Mouse (Mus musculus): ENCODE measurements around the gene Arid4a. TPM values are rescaled to one million over a fixed set of nuclear protein-coding genes. Genes with fewer than 3 reads are reported as not detected.
"Not testable (repeated sequence)": the region's sequence is repeated elsewhere in the genome, so short reads cannot be mapped to it uniquely, and the experiment has no call there.

Gene Arid4a
- polyA plus RNA-seq, 1 experiment from 2014 or later: 39.1 TPM

- H3K4me1 ChIP-seq (replicated peaks; ENCODE audit: control insufficient read depth, insufficient read depth, low read length); DNase-seq (ENCODE audit: low spot score); H3K4me2 ChIP-seq (replicated peaks); H3K4me3 ChIP-seq (replicated peaks; ENCODE audit: low read length); H3K27me3 ChIP-seq (ENCODE audit: control insufficient read depth, insufficient read depth, low read length); H3K9me3 ChIP-seq (ENCODE audit: control insufficient read depth, low read length); ATAC-seq (ENCODE audit: low FRiP score); H3K27ac ChIP-seq; H3K9ac ChIP-seq: not testable (repeated sequence)
- 94% methylated on average over 8 of the region's 8 CpGs for WGBS
- H3K36me3 ChIP-seq (replicated peaks; ENCODE audit: control insufficient read depth, insufficient read depth): peaks cover 81% of the 10 kb centered on the region
These were observed 12.5 kb downstream of the Arid4a start for GRCm38 (mm10) chr12:71028265-71028664.

- Histone ChIP-seq H3K4me3 (replicated peaks; ENCODE audit: low read length) (no peak overlapping the region), H3K4me1 (replicated peaks; ENCODE audit: control insufficient read depth, insufficient read depth, low read length) (no peaks in the 10 kb centered on the region), H3K27me3 (ENCODE audit: control insufficient read depth, insufficient read depth, low read length) (no peaks in the 10 kb centered on the region), H3K9ac (no peak overlapping the region), H3K36me3 (replicated peaks; ENCODE audit: control insufficient read depth, insufficient read depth) (peaks cover 61% of the 10 kb centered on the region), H3K9me3 (ENCODE audit: control insufficient read depth, low read length) (no peaks in the 10 kb centered on the region), H3K27ac (no peak overlapping the region), H3K4me2 (replicated peaks) (no peak overlapping the region)
- DNase-seq (ENCODE audit: low spot score) (no peak), ATAC-seq (ENCODE audit: low FRiP score) (no peak)
- 89% methylated on average over 8 of the region's 8 CpGs for WGBS
These were observed 14.5 kb downstream of the Arid4a start for GRCm38 (mm10) chr12:71030260-71030659.

DNA sequence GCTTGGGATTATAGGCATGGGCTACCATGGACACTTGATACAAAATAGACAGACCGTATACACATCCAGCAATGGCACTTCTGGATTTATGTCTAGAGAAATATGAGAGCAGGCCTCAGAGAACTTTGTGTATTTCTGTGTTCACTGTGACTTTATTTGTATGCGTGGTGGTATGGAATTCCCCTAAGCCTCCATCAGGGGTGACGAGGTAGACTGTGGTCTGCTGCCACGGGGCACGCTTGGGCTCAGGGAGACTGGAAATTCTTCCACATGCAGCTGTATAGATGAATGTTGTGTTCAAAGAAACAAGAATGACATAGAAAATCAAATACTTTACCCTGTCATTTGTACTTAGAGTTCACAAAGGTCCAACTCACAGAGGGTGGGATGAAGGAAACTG lies 14.9 kb downstream of the Arid4a start:
- no peak overlapping the region for H3K9ac ChIP-seq
- H3K4me3 ChIP-seq (replicated peaks; ENCODE audit: low read length): no peak overlapping the region
- DNase-seq (ENCODE audit: low spot score): no peak
- WGBS: 96% methylated on average over 5 of the region's 5 CpGs
- H3K4me2 ChIP-seq (replicated peaks): no peak overlapping the region
- H3K9me3 ChIP-seq (ENCODE audit: control insufficient read depth, low read length): no peaks in the 10 kb centered on the region
- ATAC-seq (ENCODE audit: low FRiP score): no peak
- no peak overlapping the region for H3K27ac ChIP-seq
- H3K4me1 ChIP-seq (replicated peaks; ENCODE audit: control insufficient read depth, insufficient read depth, low read length): no peaks in the 10 kb centered on the region
- peaks cover 56% of the 10 kb centered on the region for H3K36me3 ChIP-seq (replicated peaks; ENCODE audit: control insufficient read depth, insufficient read depth)
- no peaks in the 10 kb centered on the region for H3K27me3 ChIP-seq (ENCODE audit: control insufficient read depth, insufficient read depth, low read length)

DNA sequence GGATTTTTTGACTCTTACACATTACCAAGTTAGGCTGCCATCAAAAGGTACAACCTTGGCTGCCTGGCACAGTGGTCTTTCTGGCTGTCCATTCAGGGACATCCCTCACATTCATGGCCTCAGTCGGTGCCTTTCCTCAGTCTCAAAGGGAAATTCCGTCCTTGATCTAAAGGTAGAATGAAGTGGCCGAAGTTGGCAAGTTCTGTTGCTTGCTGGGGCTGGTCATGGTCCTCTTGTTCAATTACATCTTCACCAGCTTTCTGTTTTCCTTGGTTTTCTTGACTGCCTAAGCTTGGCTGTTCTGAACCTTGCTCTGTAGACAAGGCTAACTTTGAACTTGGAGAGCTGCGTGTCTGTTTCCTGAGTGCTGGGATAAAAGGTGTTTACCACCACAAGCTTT lies 20.0 kb downstream of the Arid4a start:
- WGBS: 92% methylated on average over 4 of the region's 4 CpGs

GRCm38 (mm10) chr12:71036729-71037404 lies 21.1 kb downstream of the Arid4a start:
- 93% methylated on average over 12 of the region's 12 CpGs for WGBS
- Histone ChIP-seq H3K36me3 (replicated peaks; ENCODE audit: control insufficient read depth, insufficient read depth) (peaks cover 60% of the 10 kb centered on the region), H3K4me1 (replicated peaks; ENCODE audit: control insufficient read depth, insufficient read depth, low read length) (no peaks in the 10 kb centered on the region)

More for the DNA sequence above, 20.0 kb downstream of the Arid4a start:
- H3K4me3 ChIP-seq (replicated peaks; ENCODE audit: low read length): no peak overlapping the region
- H3K27ac ChIP-seq: no peak overlapping the region
- H3K36me3 ChIP-seq (replicated peaks; ENCODE audit: control insufficient read depth, insufficient read depth): peaks cover 53% of the 10 kb centered on the region
- no peak overlapping the region for H3K4me2 ChIP-seq (replicated peaks)
- no peak overlapping the region for H3K9ac ChIP-seq
- H3K27me3 ChIP-seq (ENCODE audit: control insufficient read depth, insufficient read depth, low read length): no peaks in the 10 kb centered on the region
- H3K4me1 ChIP-seq (replicated peaks; ENCODE audit: control insufficient read depth, insufficient read depth, low read length): no peaks in the 10 kb centered on the region
- no peaks in the 10 kb centered on the region for H3K9me3 ChIP-seq (ENCODE audit: control insufficient read depth, low read length)
- DNase-seq (ENCODE audit: low spot score) (no peak), ATAC-seq (ENCODE audit: low FRiP score) (no peak)

GRCm38 (mm10) chr12:71040462-71040861 lies 24.7 kb downstream of the Arid4a start:
- no peak overlapping the region for H3K27ac ChIP-seq
- H3K4me1 ChIP-seq (replicated peaks; ENCODE audit: control insufficient read depth, insufficient read depth, low read length): no peaks in the 10 kb centered on the region
- no peak overlapping the region for H3K4me2 ChIP-seq (replicated peaks)
- no peaks in the 10 kb centered on the region for H3K9me3 ChIP-seq (ENCODE audit: control insufficient read depth, low read length)
- DNase-seq (ENCODE audit: low spot score): no peak
- peaks cover 79% of the 10 kb centered on the region for H3K36me3 ChIP-seq (replicated peaks; ENCODE audit: control insufficient read depth, insufficient read depth)
- 92% methylated on average over 7 of the region's 7 CpGs for WGBS
- ATAC-seq (ENCODE audit: low FRiP score): no peak
- H3K4me3 ChIP-seq (replicated peaks; ENCODE audit: low read length): no peak overlapping the region
- H3K27me3 ChIP-seq (ENCODE audit: control insufficient read depth, insufficient read depth, low read length): no peaks in the 10 kb centered on the region
- no peak overlapping the region for H3K9ac ChIP-seq

More at GRCm38 (mm10) chr12:71036729-71037404, 21.1 kb downstream of the Arid4a start:
- Histone ChIP-seq H3K9ac (no peak overlapping the region), H3K9me3 (ENCODE audit: control insufficient read depth, low read length) (no peaks in the 10 kb centered on the region), H3K4me2 (replicated peaks) (no peak overlapping the region), H3K27me3 (ENCODE audit: control insufficient read depth, insufficient read depth, low read length) (no peaks in the 10 kb centered on the region), H3K27ac (no peak overlapping the region), H3K4me3 (replicated peaks; ENCODE audit: low read length) (no peak overlapping the region)
- ATAC-seq (ENCODE audit: low FRiP score) (no peak), DNase-seq (ENCODE audit: low spot score) (no peak)

DNA sequence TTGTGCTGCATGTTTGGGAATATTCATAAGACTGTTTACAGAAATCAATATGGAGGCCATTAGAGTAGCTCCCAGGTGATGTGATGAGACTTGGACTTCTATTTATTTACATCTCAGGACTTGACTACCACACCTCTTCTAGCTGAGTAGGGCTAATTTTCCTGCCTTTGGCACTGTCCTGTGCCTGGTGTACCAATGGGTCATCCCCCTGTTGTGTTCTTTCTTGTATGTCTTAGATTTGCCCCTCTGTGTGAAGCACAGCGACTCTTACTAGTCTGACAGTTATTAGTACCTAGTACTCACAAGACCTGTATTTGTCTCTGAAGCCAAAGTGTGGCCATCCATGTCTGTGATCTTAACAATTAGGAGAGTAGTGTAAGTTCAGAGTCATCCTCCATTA lies 26.7 kb downstream of the Arid4a start:
- Histone ChIP-seq H3K9ac (no peak overlapping the region), H3K4me3 (replicated peaks; ENCODE audit: low read length) (no peak overlapping the region), H3K4me1 (replicated peaks; ENCODE audit: control insufficient read depth, insufficient read depth, low read length) (no peaks in the 10 kb centered on the region; the same call in 1 of the 2 replicates), H3K27me3 (ENCODE audit: control insufficient read depth, insufficient read depth, low read length) (no peaks in the 10 kb centered on the region), H3K36me3 (replicated peaks; ENCODE audit: control insufficient read depth, insufficient read depth) (peaks cover 85% of the 10 kb centered on the region), H3K27ac (no peak overlapping the region), H3K4me2 (replicated peaks) (no peak overlapping the region), H3K9me3 (ENCODE audit: control insufficient read depth, low read length) (no peaks in the 10 kb centered on the region)
- DNase-seq (ENCODE audit: low spot score) (no peak), ATAC-seq (ENCODE audit: low FRiP score) (no peak)
- WGBS: 100% methylated on average over 1 of the region's 1 CpGs

- 95% methylated on average over 3 of the region's 3 CpGs for WGBS
- H3K36me3 ChIP-seq (replicated peaks; ENCODE audit: control insufficient read depth, insufficient read depth): peaks cover 74% of the 10 kb centered on the region
These were observed 27.8 kb downstream of the Arid4a start for GRCm38 (mm10) chr12:71043571-71043970.

DNA sequence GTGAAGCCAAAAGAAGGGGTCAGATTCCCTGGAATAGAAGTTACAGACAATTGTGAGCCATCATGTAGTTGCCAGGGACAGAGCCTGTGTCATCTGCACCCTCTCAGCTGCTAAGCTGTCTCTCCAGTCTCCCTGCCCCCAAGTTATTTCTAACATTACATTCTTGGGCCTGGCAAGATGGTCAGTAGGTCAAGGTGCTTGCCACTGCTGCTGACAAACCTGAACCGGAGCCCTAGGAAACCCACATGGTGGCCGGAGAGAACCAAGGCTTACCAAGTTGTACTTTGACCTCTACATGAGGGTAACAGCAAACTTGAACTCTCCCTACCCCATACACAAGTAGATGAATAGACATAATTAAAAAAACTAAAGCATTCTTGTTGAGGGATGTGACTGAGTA lies 28.7 kb downstream of the Arid4a start:
- DNase-seq (ENCODE audit: low spot score) (no peak), ATAC-seq (ENCODE audit: low FRiP score) (no peak)
- WGBS: 94% methylated on average over 2 of the region's 2 CpGs
- Histone ChIP-seq H3K27me3 (ENCODE audit: control insufficient read depth, insufficient read depth, low read length) (no peaks in the 10 kb centered on the region), H3K27ac (no peak overlapping the region), H3K9me3 (ENCODE audit: control insufficient read depth, low read length) (no peaks in the 10 kb centered on the region), H3K4me2 (replicated peaks) (no peak overlapping the region), H3K4me1 (replicated peaks; ENCODE audit: control insufficient read depth, insufficient read depth, low read length) (no peaks in the 10 kb centered on the region; the same call in 1 of the 2 replicates), H3K4me3 (replicated peaks; ENCODE audit: low read length) (no peak overlapping the region), H3K36me3 (replicated peaks; ENCODE audit: control insufficient read depth, insufficient read depth) (peaks cover 65% of the 10 kb centered on the region), H3K9ac (no peak overlapping the region)

More at GRCm38 (mm10) chr12:71043571-71043970, 27.8 kb downstream of the Arid4a start:
- no peaks in the 10 kb centered on the region for H3K27me3 ChIP-seq (ENCODE audit: control insufficient read depth, insufficient read depth, low read length)
- no peak overlapping the region for H3K27ac ChIP-seq
- ATAC-seq (ENCODE audit: low FRiP score) (no peak), DNase-seq (ENCODE audit: low spot score) (no peak)
- H3K4me3 ChIP-seq (replicated peaks; ENCODE audit: low read length): no peak overlapping the region
- H3K4me1 ChIP-seq (replicated peaks; ENCODE audit: control insufficient read depth, insufficient read depth, low read length): no peaks in the 10 kb centered on the region; the same call in 1 of the 2 replicates
- no peaks in the 10 kb centered on the region for H3K9me3 ChIP-seq (ENCODE audit: control insufficient read depth, low read length)
- H3K9ac ChIP-seq: no peak overlapping the region
- no peak overlapping the region for H3K4me2 ChIP-seq (replicated peaks)

Measured in hindbrain, embryonic 14.5 days (tissue).